Mouse (Mus musculus) ovary, postnatal 36 days (tissue): Measurements from ENCODE around the gene Rhpn2.
A peak's percentile ranks its signal among the peaks of the same experiment; 100 is the strongest.

ENCODE experiments used
- DNase-seq: peaks from one replicate; pipeline ENCODE4 v3.0.0; 2022; ENCODE audit warnings: low spot score, mixed read lengths

The Rhpn2 gene

DNA sequence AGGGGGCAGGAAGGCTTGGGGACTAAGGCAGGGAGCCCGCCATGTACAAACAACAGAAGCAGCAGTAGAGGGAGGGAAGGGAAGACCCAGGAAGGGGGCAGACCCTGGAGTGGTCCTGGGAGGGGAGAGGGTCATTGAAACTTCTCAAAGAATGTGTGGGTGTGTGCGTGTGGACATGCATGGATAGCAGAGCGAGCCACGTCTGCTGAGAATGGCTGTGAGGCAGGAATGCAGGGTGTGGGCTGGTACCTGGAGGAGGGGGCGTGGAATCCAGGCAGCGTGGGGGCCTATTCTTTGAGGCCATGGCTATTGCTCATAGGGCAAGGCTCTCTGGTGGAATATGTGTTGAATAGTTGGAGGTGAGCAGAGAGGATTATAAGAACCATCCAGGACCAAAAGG, 54.7 kb downstream of the Rhpn2 start:
- no peak for DNase-seq

DNA sequence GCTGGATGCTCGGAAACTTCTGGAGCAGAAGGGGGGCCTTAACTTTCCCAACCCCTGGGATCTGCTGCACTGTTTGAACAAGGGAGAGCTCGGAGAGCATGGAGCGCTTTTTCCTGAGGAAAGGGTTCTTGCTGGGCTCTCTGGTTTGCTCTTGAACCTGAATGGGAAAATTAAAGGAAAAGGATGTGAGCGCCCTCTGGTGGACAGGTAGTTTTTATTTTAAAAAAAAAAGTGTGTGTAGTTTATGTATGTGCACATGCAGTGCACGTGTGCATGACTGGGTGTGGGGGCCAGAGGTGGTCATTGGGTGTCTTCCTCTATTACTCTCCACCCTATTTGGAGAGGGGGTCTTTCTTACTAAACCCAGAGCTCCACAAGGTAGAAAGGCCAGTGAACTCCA, 59.0 kb downstream of the Rhpn2 start:
- no peak for DNase-seq

DNA sequence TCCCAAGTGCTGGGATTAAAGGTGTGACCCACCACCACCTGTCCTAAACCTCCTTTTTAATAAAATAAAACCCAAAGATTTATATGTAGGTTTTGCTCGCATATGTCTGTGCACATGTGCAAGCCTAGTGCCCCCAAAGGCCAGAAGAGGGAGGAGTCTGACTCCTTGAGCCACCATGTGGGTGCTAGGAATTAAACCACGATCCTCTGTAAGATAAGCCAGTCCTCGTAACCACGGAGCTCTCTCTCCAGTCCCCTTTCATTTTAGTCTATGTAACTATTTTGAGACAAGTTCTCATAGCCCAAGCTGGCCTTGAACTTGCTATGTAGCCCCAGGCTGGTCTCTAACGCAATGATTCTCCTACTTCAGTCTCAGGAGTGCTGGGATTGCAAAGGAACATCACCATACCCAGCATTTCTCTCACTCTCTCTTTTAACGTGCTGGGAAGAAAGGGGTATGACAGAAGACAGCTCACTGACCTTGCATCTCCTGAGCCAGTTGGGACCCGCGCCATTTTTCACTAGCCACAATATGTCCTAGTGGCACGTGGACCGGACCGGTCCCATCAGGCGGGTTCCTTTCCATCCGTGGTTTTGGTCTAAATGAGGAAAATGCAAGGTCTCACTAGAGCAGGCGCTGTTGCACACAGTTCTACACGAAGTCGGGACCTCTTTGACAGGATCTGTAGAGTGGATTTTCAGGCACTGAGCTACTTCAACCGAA, 61.9 kb downstream of the Rhpn2 start:
- no peak for DNase-seq

DNA sequence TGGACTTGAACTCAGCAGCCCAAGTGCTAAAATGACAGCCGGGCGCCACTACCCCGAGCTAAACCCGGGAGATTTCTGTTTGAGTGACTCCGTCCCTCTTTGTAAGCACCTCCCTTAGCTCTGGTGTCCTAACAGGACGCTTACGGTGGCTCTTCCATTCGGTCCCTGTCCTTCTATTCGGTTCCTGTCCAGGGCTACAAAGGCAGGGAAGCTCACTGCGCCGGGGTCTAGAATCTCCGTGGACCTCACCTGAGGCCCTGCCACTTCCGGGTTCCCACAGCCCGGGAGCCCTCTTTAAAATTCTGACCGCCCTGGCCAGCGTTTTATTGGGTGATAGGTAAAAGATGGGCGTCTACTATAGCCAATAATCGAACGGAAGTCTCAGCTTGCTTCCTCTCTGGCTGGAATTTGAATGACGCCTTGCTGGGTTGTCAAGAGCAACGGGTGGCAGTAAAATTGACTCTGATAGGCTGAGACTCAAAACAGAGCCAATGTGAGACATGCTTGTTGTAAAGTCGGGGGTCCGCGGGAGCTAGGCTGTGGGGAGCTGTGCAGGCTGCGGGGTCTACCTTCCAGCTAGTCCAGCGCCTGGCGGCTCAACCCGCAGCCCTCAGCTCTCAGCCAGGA, 62.7 kb downstream of the Rhpn2 start, which contains the start of the genes Faap24 and Cep89:
Gene Faap24 (minus strand): TSS at position 295 of the 627 bp plus-strand sequence.
Gene Cep89 (plus strand): TSS at position 494 of the 627 bp plus-strand sequence.
- peak; percentile 88 for DNase-seq

DNA sequence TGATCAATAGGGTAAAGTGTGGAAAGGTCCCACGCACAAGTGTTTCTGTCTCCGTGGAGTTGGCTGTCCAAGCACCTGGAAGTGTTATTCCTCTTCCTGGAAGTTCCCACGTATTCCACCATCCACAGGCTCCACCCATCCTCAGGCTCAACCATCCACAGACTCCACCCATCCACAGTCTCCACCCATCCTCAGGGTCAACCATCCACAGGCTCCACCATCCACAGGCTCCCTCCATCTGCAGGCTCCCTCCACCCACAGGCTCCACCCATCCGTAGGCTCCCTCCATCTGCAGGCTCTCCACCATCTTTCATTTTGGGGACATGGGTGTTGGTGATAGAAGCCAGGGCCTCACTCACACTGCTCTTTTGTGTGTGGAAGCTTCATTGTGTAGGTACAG, 67.2 kb downstream of the Rhpn2 start:
- no peak for DNase-seq

DNA sequence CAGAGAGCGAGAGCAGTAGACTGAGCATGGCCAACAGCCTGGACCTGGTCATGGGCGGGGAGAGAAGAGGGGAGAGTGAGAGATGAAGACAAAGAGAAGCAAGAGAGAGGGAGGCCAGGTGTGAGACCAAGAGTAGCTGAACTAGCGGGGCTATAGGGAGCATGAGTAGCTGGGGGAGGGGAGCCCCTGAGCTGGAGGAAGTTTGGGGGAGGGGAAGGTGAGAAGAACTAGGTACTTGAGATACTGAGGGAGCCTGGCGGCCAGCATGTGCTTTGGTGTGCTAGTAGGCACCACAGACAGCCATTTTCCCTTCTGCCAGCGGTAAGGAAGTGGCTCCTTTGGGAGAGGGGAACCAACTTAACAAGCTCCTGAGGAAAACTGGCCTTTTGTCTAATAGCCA, 81.3 kb downstream of the Rhpn2 start:
- DNase-seq: no peak

DNA sequence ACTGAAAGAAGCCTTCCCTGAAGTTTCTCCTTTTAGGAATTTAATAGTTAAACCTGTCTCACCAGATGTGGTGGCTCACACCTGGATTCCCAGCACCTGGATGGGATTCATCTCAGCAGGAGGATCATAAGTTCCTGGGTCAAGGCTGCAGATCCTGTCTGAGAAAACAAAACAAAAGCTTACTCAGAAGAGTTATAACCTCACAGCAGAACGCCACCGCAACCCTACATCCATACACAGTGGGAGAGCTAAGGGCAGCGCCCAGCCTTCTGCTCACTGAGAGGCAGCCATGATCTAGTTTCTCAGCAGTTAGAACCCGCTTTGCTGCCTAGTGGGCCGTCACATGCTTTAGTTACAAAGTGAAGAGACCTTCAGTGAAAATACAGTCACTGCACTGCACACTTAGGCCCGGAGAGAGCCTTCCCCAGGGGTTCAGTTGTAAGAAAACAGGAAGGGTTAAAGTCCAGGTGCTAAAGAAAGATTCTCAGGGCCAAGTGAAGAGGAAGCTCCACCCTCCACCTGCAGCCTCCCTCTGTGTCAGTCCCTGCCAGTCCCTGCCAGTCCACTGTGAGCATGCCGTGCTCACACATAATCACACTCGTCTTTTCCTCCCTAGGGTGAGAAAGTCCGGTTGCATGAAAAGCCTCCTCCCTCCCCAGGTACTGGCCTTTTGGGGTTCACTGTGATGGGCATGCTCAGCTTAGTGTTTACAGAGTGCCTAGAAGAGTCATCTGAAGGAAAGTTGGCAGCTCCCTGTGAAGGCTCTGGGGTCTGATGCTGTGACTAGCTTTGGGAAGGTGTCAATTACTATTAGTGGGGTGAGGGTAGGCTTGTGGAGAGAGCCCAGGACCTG, 82.1 kb downstream of the Rhpn2 start:
- DNase-seq: no peak

DNA sequence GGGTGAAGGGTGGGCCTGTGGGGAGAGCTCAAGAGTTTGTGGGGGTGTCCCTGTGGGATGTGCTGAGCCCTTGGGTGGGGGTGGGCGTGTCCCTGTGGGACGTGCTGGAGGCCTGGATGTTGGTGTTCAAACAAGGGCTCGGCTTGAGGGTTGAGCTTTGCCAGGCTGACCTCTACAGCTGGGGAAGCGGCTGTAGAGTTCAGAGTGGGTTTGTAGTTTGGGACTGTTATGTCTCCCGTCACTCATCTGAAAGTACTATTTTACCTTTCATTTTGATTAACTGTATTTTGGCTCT, 82.6 kb downstream of the Rhpn2 start:
- DNase-seq: no peak

DNA sequence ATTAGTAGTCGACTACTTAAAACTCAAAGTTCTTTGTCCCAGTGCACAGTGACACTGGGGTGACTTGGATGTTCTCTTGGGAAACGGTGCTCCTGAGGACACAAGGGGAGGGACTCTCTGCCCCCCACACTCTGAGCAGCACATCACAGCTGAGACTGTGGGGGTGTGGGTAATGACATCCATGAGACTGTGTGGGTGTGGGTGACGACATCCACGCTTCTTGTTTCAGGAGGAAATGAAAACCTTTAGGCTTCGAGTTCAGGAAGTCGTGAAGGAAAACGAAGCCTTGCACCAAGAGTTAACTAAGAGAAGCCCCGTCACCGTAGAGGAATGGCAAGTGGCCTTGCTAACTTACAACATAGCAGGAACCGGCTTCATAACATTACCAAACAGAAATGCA, 89.1 kb downstream of the Rhpn2 start:
- no peak for DNase-seq

DNA sequence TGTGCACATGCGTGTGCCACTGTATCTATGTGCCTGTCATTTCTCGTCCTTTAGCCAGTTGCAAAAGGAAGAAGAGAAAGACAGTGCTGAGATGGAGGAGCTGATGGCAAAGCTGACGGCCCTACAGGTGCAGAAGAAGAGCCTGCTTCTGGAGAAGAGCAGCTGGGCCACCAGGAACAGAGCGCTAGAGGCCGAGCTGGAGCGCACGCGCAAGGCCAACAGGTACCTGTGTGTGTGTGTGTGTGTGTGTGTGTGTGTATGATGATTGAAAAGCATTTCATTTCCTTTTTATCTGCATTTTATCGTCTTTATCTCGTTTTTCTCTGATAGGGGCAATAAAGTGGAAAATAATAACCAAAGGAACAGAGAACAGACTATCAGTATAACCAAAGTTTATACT, 94.2 kb downstream of the Rhpn2 start:
- DNase-seq: no peak

DNA sequence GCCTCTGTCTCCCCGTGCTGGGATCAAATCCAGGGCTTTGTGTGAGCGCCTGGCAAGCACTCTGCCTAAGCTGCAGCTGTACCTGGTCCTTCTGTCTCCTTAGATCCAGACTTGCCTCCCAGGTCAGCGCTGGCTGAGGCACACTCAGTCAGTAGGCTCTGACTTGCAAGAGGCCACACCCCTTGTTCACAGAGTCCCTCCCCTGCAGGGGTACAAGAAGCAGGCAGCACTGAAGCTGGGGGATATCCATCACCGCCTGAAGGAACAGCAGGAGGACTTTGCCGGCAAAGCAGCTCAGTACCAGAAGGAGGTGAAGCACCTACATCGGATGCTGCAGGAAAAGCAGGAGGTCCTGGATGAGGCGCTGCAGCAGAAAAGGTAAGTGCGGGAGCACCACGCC, 101.3 kb downstream of the Rhpn2 start:
- no peak for DNase-seq
